In the genomic region with DNA sequence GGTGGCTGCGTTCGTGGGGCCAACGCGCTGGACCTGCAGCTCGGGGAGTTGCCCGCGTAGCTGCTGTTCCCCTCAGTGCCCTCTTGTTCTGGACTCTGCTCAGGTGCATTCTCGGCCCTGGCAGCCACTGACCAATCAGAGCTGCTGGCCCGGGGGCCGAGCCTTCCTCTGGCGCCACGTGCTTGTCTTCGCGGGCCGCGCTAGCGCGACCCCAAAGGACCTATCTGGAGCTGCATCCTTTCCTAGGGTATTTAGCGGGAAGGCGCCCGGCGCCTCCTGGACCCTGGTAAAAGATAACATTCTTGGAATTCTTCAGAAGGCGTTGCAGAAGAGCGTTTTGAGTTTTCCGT, we compare ENCODE assay signal across 8 mouse cellular contexts. TPM values are rescaled to one million over a fixed set of nuclear protein-coding genes. Genes with fewer than 3 reads are reported as not detected.
DNase-seq lines count a peak whose midpoint lies in the region; ATAC-seq lines count a peak whose summit lies in the region.

No protein-coding gene starts in this region.

- 0% methylated on average over 25 of the region's 25 CpGs for WGBS in intestine, embryonic 16.5 days
- under 1% methylated on average over 25 of the region's 25 CpGs for WGBS in liver, embryonic 13.5 days (ENCODE audit: insufficient replicate concordance)

- peaks cover 5% of the 10 kb centered on the region; the same call in 1 of the 2 replicates for H3K4me1 ChIP-seq in intestine, embryonic 16.5 days (ENCODE audit: control insufficient read depth, insufficient read depth, low read length)
- H3K4me1 ChIP-seq in liver, embryonic 13.5 days (replicated peaks), result peaks cover 36% of the 10 kb centered on the region

- peak; percentile 83 for ATAC-seq in intestine, embryonic 16.5 days
- ATAC-seq in liver, embryonic 13.5 days (ENCODE audit: low read depth), result peak; percentile 62

- peak overlapping the region; percentile 94 for H3K27ac ChIP-seq in intestine, embryonic 16.5 days (ENCODE audit: low read length)
- H3K27ac ChIP-seq in liver, embryonic 13.5 days, result peak overlapping the region; percentile 87

- H3K27me3 ChIP-seq in intestine, embryonic 16.5 days (replicated peaks; ENCODE audit: control insufficient read depth, insufficient read depth, low read length), result no peaks in the 10 kb centered on the region
- H3K27me3 ChIP-seq in liver, embryonic 13.5 days, result no peaks in the 10 kb centered on the region

- H3K4me2 ChIP-seq in intestine, embryonic 16.5 days (ENCODE audit: low read depth, low read length), result peak overlapping the region; percentile 89
- peak overlapping the region; percentile 97 for H3K4me2 ChIP-seq in liver, embryonic 13.5 days

- no peaks in the 10 kb centered on the region for H3K36me3 ChIP-seq in intestine, embryonic 16.5 days (ENCODE audit: control insufficient read depth, insufficient read depth, low read length)
- peaks cover 9% of the 10 kb centered on the region; the same call in 1 of the 2 replicates for H3K36me3 ChIP-seq in liver, embryonic 13.5 days

- peak overlapping the region; percentile 90 for H3K9ac ChIP-seq in intestine, embryonic 16.5 days (ENCODE audit: low read depth, low read length)
- H3K9ac ChIP-seq in liver, embryonic 13.5 days, result peak overlapping the region; percentile 81

- peak overlapping the region; percentile 90 for H3K4me3 ChIP-seq in intestine, embryonic 16.5 days (ENCODE audit: low read length)
- peak overlapping the region; percentile 87 for H3K4me3 ChIP-seq in liver, embryonic 13.5 days (replicated peaks)

- DNase-seq in 3T3-L1 (ENCODE audit: low read depth, low spot score) (peak; percentile 58), MEL-GATA-1-ER (ENCODE audit: extremely low read depth, low read depth) (peak; percentile 28)
- peak; percentile 89 for DNase-seq in embryo, embryonic 10.5 days (ENCODE audit: low spot score)
- peak; percentile 99 for DNase-seq in heart, adult 11 months
- DNase-seq in liver, embryonic 13.5 days, result peak; percentile 64
- peak; percentile 80 for DNase-seq in neural tube, embryonic 10.5 days (ENCODE audit: extremely low spot score, low spot score)
- no peak for DNase-seq in thymus, adult 18-20 months

- 0 out of 2 replicates have a peak, but pooled peaks cover 2% of the 10 kb centered on the region for H3K9me3 ChIP-seq in intestine, embryonic 16.5 days (ENCODE audit: control insufficient read depth, low read length)
- no peaks in the 10 kb centered on the region for H3K9me3 ChIP-seq in liver, embryonic 13.5 days (replicated peaks)

RNA-seq across cellular contexts. Expression of a gene that starts 0.4 kb away (rescaled TPM):
- polyA plus RNA-seq in intestine, embryonic 16.5 days (2015; fragmentation: Nextera tagmentation; extraction: Ambion mirVana), result 244 and 262 TPM in 2 replicates
- 181 and 214 TPM in 2 replicates for polyA plus RNA-seq in liver, embryonic 13.5 days (2015; fragmentation: Nextera tagmentation; extraction: Ambion mirVana)

RNA-seq across cellular contexts. Expression of a gene that starts 0.4 kb away (rescaled TPM):
- 82.1 and 93.0 TPM in 2 replicates for polyA plus RNA-seq in intestine, embryonic 16.5 days (2015; fragmentation: Nextera tagmentation; extraction: Ambion mirVana)
- polyA plus RNA-seq in liver, embryonic 13.5 days (2015; fragmentation: Nextera tagmentation; extraction: Ambion mirVana), result 37.0 and 44.6 TPM in 2 replicates

Comparison
In these comparisons a context has a peak if more than half of its experiments do, and no peak if none do; other contexts are left out.
1. DNase-seq: peak in 3T3-L1 (single experiment), MEL-GATA-1-ER (single experiment), embryo, embryonic 10.5 days (single experiment), heart, adult 11 months (single experiment), liver, embryonic 13.5 days (single experiment) and neural tube, embryonic 10.5 days (single experiment); none in thymus, adult 18-20 months (0 of 2).